Mouse (Mus musculus) olfactory bulb, adult 2 months (tissue): Measurements from ENCODE around the gene Ghr.

ENCODE experiments used
- CTCF ChIP-seq: fragments of 200-500 bp; IDR thresholded peaks from 2 replicates; pipeline ENCODE4 v1.5.1; 2012; ENCODE audit warnings: low read depth, mild to moderate bottlenecking, low read length, moderate library complexity; ENCODE audit not compliant: insufficient read depth
- POLR2A ChIP-seq: fragments of 200-500 bp; IDR thresholded peaks from 2 replicates; pipeline ENCODE4 v1.6.1; 2012; ENCODE audit warnings: mild to moderate bottlenecking, low read depth, low read length, moderate library complexity; ENCODE audit not compliant: insufficient read depth

DNA sequence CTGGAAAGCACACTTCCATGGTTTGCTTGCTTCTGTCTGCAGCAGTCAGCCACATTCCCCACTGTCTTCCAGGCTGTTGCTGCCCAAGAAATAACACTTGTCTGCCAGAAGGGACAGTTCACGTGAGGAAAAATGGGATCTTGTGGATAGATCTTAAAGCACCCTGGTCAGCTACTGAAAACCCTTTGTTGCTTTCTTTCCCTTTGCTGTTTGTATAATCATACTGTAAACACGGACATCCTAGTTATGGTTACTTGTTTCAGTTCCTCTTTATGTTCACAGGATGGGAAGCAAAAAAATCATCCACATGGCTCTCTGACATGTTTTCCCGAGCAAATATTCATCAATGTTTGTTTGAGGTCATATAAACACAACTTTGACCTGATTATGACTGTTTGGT lies 243.4 kb downstream of the Ghr start:
- TF ChIP-seq POLR2A (no peak), CTCF (no peak)
